Mouse (Mus musculus): Measurements from ENCODE around the gene Chst10.

GRCm38 (mm10) chr1:38860867-38861524 is 37.0 kb downstream of the Chst10 start:
- TF ChIP-seq POLR2A (IDR thresholded peaks at IDR 0.05; ENCODE audit: borderline replicate concordance, extremely low read depth, insufficient read depth, insufficient read length, poor library complexity, severe bottlenecking) (no peak), CTCF (IDR thresholded peaks at IDR 0.05; ENCODE audit: borderline replicate concordance, extremely low read depth, insufficient read depth, insufficient read length) (no peak)

All from brain, embryonic 14.5 days (tissue).